Mouse (Mus musculus) forebrain, postnatal 0 days (tissue): ENCODE measurements around the gene Wbp1l. TPM values are rescaled to one million over a fixed set of nuclear protein-coding genes. Genes with fewer than 3 reads are reported as not detected.

Experiments
- ATAC-seq: fragments of 200-750 bp; cut with Nextera tagmentation; 2 replicates; pipeline ENCODE4 v1.8.0; 2017; ENCODE audit warnings: mild to moderate bottlenecking, moderate library complexity
- DNase-seq: peaks from one replicate; pipeline ENCODE4 v3.0.0-alpha.2; 2015
- H3K27ac ChIP-seq: fragments of 300-500 bp; sonication (generic); 2 replicates; pipeline ENCODE4 v1.5.1; 2014; ENCODE audit warnings: low read depth, mild to moderate bottlenecking, antibody characterized with exemption, low read length, moderate library complexity, mixed read lengths
- H3K27me3 ChIP-seq: fragments of 300-500 bp; sonication (generic); 2 replicates; pipeline ENCODE4 v1.6.1; 2014; ENCODE audit warnings: mild to moderate bottlenecking, low read length, mixed read lengths; ENCODE audit not compliant: insufficient read depth
- H3K36me3 ChIP-seq: fragments of 300-500 bp; sonication (generic); 2 replicates; pipeline ENCODE4 v1.6.1; 2014; ENCODE audit warnings: mild to moderate bottlenecking, moderate library complexity; ENCODE audit not compliant: insufficient read depth
- H3K4me1 ChIP-seq: fragments of 300-500 bp; sonication (generic); 2 replicates; pipeline ENCODE4 v1.6.1; 2014; ENCODE audit warnings: antibody characterized with exemption; ENCODE audit not compliant: insufficient read depth
- H3K4me2 ChIP-seq: fragments of 300-500 bp; sonication (generic); 2 replicates; pipeline ENCODE4 v1.6.1; 2014; ENCODE audit warnings: low read depth, mild to moderate bottlenecking, moderate library complexity
- H3K4me3 ChIP-seq: fragments of 300-500 bp; sonication (generic); 2 replicates; pipeline ENCODE4 v1.5.1; 2014; ENCODE audit warnings: low read depth, low read length, mixed read lengths
- H3K9ac ChIP-seq: fragments of 300-500 bp; sonication (generic); 2 replicates; pipeline ENCODE4 v1.6.1; 2014; ENCODE audit warnings: mild to moderate bottlenecking
- H3K9me3 ChIP-seq: fragments of 300-500 bp; sonication (generic); 2 replicates; pipeline ENCODE4 v1.6.1; 2016; ENCODE audit warnings: low read length
- CTCF ChIP-seq: sonication (generic); IDR thresholded peaks from 2 replicates; pipeline ENCODE4 v1.5.1; 2016; ENCODE audit warnings: antibody characterized with exemption, control low read depth, low read depth
- WGBS: fragments of 180-500 bp; shearing (Covaris S2); extraction: QIAGEN DNeasy Blood & Tissue Kit; methylation state at CpG from one replicate; pipeline ENCODE4 v1.1.7; 2014; 5-methylcytosine and 5-hydroxymethylcytosine counted together
- polyA plus RNA-seq: library from polyadenylated mRNA; unstranded; fragments of >200 nt; fragmentation: Nextera tagmentation; extraction: Ambion mirVana; gene quantifications from 2 replicates; pipeline ENCODE4 v1.2.1, GENCODE M21; 2015
- total RNA-seq: library from RNA; depleted of rRNA; stranded (reverse); fragments of >200 nt; gene quantifications from 2 replicates; pipeline ENCODE4 v1.2.3, GENCODE M21; 2014

Gene Wbp1l
- total and polyA plus RNA-seq, 2 experiments from 2014 or later, result 25.4 to 37.0 TPM

DNA sequence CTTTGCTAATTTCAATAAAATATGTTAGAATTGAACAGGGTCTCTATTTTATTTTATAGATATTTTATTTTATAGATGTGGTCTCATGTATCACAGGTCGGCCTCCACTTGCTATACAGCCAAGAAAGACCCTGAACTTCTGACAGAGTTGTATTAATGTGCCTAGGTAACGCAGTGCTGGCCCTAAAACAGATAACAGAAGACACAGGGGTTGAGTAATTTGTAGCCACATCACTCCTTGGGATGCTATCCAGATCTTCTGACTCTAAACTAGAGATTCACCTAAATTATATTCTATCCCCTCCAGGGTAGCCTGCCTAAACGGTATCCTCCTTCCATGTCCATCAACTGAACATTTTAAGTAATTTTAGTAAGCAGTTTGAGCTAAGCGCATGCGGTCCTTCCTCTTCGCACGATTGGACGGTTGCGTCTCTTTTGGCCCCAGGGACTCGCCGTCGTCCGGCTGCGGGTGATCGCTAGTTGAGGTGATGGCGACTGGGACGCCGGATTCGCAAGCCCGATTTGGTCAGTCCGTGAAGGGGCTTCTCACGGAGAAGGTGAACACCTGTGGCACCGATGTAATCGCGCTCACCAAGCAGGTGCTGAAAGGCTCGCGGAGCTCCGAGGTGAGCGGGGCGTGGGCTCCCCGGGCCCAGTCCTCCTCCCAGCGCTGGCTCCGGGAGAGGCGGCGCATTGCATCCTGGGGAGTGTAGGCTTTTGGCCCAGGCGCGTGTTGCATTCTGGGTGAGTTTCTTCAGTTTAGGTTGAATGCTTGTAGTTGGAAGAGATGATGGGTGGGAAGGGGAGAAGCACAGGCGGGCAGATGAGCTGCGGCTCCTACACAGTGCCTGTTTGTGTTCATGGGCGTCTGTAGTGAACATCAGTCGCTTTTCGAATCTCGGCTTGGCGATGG lies 90.8 kb downstream of the Wbp1l start, which contains the start of gene Borcs7:
Gene Borcs7, plus strand, starts transcription at position 447 of the 913 bp plus-strand sequence.
- no peak for TF ChIP-seq CTCF

DNA sequence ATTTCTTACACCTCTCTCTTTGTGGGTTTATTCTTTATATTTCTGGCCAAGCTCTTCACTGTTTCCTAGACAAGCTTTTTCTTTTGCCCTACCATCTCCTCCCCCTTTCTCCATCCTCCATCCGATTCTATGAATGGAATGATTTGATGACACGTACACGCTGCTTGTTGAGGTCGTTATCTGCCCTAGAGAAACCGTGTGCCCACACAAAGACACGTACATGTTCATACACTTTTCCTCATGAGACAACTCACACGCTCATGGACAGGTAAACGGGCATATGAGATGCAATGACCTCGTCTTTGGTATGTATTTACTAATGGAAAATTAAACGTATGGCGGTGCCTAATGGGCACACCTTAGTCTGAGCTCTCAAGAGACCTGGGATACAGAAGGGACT lies 91.5 kb downstream of the Wbp1l start:
- H3K9ac ChIP-seq, result peak overlapping the region; percentile 81
- TF ChIP-seq CTCF, result no peak
- H3K4me3 ChIP-seq, result peak overlapping the region; percentile 57
- peak overlapping the region; percentile 49 for H3K4me2 ChIP-seq
- peak overlapping the region; percentile 84 for H3K27ac ChIP-seq
- DNase-seq (no peak), ATAC-seq (peak; percentile 45)
- WGBS, result 66% methylated on average over 11 of the region's 11 CpGs
- no peaks in the 10 kb centered on the region; the same call in 1 of the 2 replicates for H3K36me3 ChIP-seq
- no peaks in the 10 kb centered on the region for H3K4me1 ChIP-seq
- H3K27me3 ChIP-seq, result no peaks in the 10 kb centered on the region
- no peaks in the 10 kb centered on the region for H3K9me3 ChIP-seq

More for the DNA sequence above, 90.8 kb downstream of the Wbp1l start, which contains the start of gene Borcs7:
- Histone ChIP-seq H3K36me3 (no peaks in the 10 kb centered on the region), H3K27me3 (no peaks in the 10 kb centered on the region), H3K9me3 (no peaks in the 10 kb centered on the region), H3K4me1 (no peaks in the 10 kb centered on the region), H3K4me2 (peak within 1 kb of the TSS; percentile 49), H3K4me3 (peak within 1 kb of the TSS; percentile 57), H3K9ac (peak within 1 kb of the TSS; percentile 81), H3K27ac (peak within 1 kb of the TSS; percentile 84)
- WGBS, result 5% methylated on average over 44 of the region's 44 CpGs
- ATAC-seq (peak; percentile 98), DNase-seq (peak; percentile 96)

DNA sequence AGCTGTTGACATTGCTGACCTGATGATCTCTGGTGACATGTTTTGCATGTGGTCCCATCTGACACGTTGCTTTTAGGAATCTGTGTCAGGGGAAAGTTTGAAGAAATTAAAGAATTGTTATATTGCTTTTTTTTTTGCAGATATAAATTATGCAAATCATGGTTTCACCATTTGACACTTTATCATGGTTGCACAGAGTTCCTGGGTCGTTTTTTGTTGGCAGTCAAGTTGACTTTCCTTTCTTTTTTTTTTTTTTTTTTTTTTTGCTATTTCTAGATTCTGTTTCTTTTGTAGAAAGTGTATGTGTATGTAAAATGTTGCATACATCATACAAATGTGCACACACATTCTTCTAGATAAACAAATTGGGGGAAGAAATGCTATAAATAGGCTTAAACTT lies 92.2 kb downstream of the Wbp1l start:
- Histone ChIP-seq H3K4me3 (no peak overlapping the region), H3K4me2 (no peak overlapping the region), H3K27ac (no peak overlapping the region), H3K9ac (no peak overlapping the region), H3K36me3 (no peaks in the 10 kb centered on the region; the same call in 1 of the 2 replicates), H3K4me1 (no peaks in the 10 kb centered on the region), H3K27me3 (no peaks in the 10 kb centered on the region), H3K9me3 (no peaks in the 10 kb centered on the region)
- no peak for DNase-seq
- 84% methylated on average over 2 of the region's 2 CpGs for WGBS
- no peak for TF ChIP-seq CTCF
- no peak for ATAC-seq

DNA sequence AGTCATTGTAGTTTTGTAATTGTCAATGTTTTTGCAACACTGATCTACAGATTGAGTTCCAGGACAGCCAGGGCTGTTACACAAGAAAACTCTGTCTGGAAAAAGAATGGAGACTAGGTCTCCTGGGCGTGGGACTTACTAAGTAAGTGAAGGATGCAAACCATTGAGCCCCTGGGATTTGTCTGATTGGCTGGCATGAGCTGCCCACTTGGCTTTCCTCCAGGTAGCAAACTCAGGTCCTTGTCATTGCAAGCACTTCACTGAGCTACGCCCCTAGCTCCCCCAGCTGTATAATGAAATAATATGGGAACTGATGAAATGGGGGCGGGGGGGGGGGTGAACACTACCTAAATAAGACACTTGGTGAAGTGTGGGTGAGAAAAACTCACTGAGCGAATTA lies 94.3 kb downstream of the Wbp1l start:
- H3K27ac ChIP-seq, result no peak overlapping the region
- ATAC-seq (no peak), DNase-seq (no peak)
- WGBS, result 76% methylated on average over 4 of the region's 4 CpGs
- H3K36me3 ChIP-seq, result peaks cover 3% of the 10 kb centered on the region
- H3K27me3 ChIP-seq, result no peaks in the 10 kb centered on the region
- H3K4me1 ChIP-seq, result no peaks in the 10 kb centered on the region
- no peak overlapping the region for H3K4me3 ChIP-seq
- no peak for TF ChIP-seq CTCF
- no peak overlapping the region for H3K4me2 ChIP-seq
- no peaks in the 10 kb centered on the region for H3K9me3 ChIP-seq
- no peak overlapping the region for H3K9ac ChIP-seq

DNA sequence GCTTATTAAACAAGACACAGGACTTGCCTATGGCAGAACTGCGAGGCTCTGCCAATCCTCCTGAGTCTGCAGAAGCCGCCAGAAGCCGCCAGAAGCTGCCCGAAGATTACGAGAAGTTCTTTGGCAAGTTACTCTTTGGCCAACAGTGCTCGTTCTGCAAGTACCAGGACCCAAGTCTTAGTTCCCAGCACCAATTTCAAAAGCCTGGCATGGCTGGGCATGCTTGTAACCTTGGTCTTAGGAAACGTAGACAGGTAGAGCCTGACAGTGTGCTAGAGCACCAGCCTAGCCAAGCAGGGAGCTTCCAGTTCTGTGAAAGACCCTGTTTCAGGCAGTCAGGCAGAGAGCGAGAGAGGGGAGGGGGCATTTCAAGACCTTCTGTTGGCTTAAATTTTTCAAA lies 97.6 kb downstream of the Wbp1l start:
- no peaks in the 10 kb centered on the region for H3K27me3 ChIP-seq
- H3K9ac ChIP-seq, result no peak overlapping the region
- DNase-seq (no peak), ATAC-seq (no peak)
- peaks cover 11% of the 10 kb centered on the region for H3K36me3 ChIP-seq
- no peaks in the 10 kb centered on the region for H3K4me1 ChIP-seq
- 88% methylated on average over 8 of the region's 8 CpGs for WGBS
- no peak for TF ChIP-seq CTCF
- no peaks in the 10 kb centered on the region for H3K9me3 ChIP-seq
- H3K27ac ChIP-seq, result no peak overlapping the region
- H3K4me3 ChIP-seq, result no peak overlapping the region
- no peak overlapping the region for H3K4me2 ChIP-seq

DNA sequence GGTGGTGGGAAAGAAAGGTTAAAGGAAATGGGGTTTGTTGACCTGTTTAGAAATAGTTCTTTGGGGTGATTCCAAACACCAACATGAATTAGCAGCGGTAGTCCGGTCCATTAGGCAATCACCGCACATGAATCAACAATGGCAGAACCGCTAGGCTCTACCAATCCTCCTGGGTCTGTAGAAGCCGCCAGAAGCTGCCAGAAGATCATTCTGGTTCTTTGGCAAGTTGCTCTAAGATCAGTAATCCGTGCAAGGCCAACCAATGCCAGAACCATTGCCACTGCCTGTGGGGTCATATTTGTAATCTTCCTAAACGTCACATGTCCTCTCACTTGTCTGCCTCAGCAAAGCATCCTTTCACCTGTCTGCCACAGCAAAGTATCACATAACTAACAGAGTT lies 98.1 kb downstream of the Wbp1l start:
- Histone ChIP-seq H3K9me3 (no peaks in the 10 kb centered on the region), H3K4me1 (no peaks in the 10 kb centered on the region), H3K27me3 (no peaks in the 10 kb centered on the region), H3K4me2 (no peak overlapping the region), H3K36me3 (peaks cover 12% of the 10 kb centered on the region), H3K4me3 (no peak overlapping the region), H3K27ac (no peak overlapping the region), H3K9ac (no peak overlapping the region)
- 82% methylated on average over 7 of the region's 7 CpGs for WGBS
- ATAC-seq (no peak), DNase-seq (no peak)
- TF ChIP-seq CTCF, result no peak

DNA sequence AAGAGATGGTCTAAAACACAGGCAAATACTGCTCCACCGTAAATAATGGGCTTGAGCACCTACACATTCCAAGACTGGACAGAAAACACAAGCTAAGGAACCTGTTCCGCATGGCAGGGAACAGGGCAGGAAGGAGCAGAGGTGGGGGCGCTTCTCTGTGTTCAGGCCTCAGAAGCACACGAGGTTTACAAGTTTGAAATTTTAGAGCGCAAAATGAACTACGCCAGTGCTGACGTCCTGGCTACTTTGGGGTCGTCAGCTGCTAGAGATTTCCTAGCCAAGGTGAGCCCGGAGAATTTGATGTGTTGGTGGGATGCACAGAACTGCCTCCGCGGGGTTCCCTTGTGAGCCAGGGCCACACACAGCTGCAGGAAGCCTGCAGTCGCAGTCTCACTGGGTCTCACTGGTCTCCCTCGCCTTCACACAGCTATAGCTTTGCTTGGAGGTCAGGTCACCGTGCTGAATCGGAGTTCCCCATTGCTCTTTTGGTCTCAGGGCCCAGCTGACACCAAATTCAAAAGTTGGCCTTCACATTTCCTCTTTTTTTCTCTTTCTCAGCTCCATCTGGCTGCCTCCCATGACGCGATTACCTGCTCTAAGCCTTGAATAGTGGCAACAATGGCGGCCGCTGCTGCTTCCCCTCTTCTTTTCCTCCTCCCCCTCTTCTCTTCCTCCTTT lies 99.1 kb downstream of the Wbp1l start:
- WGBS, result 52% methylated on average over 19 of the region's 19 CpGs
- ATAC-seq (no peak), DNase-seq (no peak)
- Histone ChIP-seq H3K4me3 (no peak overlapping the region), H3K9ac (no peak overlapping the region), H3K36me3 (peaks cover 12% of the 10 kb centered on the region), H3K27me3 (no peaks in the 10 kb centered on the region), H3K4me2 (no peak overlapping the region), H3K4me1 (no peaks in the 10 kb centered on the region), H3K9me3 (no peaks in the 10 kb centered on the region), H3K27ac (no peak overlapping the region)
- TF ChIP-seq CTCF, result no peak
